Mouse (Mus musculus) C2C12 (cell line): ENCODE results near the gene Traf2.

Source experiments
- CEBPB ChIP-seq: IDR thresholded peaks from one replicate; pipeline ENCODE4 v1.6.1; 2011; ENCODE audit warnings: low read depth, mild to moderate bottlenecking, control low read depth, moderate library complexity
- CTCF ChIP-seq: IDR thresholded peaks from one replicate; pipeline ENCODE4 v1.5.1; 2011; ENCODE audit not compliant: control insufficient read depth, insufficient read depth, insufficient read length
- MAX ChIP-seq: IDR thresholded peaks from one replicate; pipeline ENCODE4 v1.6.1; 2011; ENCODE audit warnings: mild to moderate bottlenecking, control low read depth
- MYOD1 ChIP-seq: IDR thresholded peaks from one replicate; pipeline ENCODE4 v1.6.1; 2011; ENCODE audit warnings: low read depth; ENCODE audit not compliant: control insufficient read depth, insufficient read length
- MYOG ChIP-seq: IDR thresholded peaks from one replicate; pipeline ENCODE4 v1.6.1; 2011; ENCODE audit not compliant: control insufficient read depth, insufficient read length; ENCODE audit errors: extremely low read depth
- USF1 ChIP-seq: IDR thresholded peaks from one replicate; pipeline ENCODE4 v1.6.1; 2011; ENCODE audit warnings: low read depth, mild to moderate bottlenecking, control low read depth, moderate library complexity

DNA sequence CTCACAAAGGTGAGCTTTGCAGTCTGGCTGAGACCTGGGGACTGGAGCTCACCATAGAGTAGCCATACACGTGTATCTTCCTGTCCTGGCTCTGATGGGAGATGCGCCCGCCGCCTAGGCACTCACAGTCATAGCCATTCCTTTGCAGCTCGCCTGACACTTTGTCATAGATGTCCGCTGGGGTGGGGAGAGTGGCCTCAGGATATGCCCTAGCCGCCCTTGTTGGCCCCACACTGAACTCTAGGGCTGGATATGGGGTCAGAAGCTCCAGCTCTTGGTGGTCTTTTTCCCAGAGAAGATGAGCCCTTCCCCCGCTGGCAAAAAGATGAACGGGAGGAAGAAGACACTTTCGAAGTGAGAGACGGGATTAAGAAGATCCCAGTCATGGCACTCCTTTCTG, 27.4 kb upstream of the Traf2 start:
- TF ChIP-seq MYOD1 (no peak), CTCF (no peak), USF1 (no peak), CEBPB (no peak), MYOG (no peak), MAX (no peak)
